Mouse (Mus musculus) brain, embryonic 14.5 days (tissue): ENCODE measurements at regions not wholly inside any gene's neighbourhood (a gene's known extent, or its start where the extent isn't known, plus 50 kb on each side); places are given as distances from the start of the nearest gene placed in this dataset.

Source experiments
- CTCF ChIP-seq: fragments of 200-500 bp; IDR thresholded peaks from 2 replicates; pipeline ENCODE4 v1.5.1; 2012; ENCODE audit warnings: inconsistent platforms, mild to moderate bottlenecking, moderate library complexity, borderline replicate concordance; ENCODE audit not compliant: insufficient read depth, insufficient read length; ENCODE audit errors: extremely low read depth
- POLR2A ChIP-seq: fragments of 200-500 bp; IDR thresholded peaks from 2 replicates; pipeline ENCODE4 v1.6.1; 2012; ENCODE audit warnings: mild to moderate bottlenecking, inconsistent platforms, borderline replicate concordance; ENCODE audit not compliant: poor library complexity, insufficient read depth, insufficient read length, severe bottlenecking; ENCODE audit errors: extremely low read depth

DNA sequence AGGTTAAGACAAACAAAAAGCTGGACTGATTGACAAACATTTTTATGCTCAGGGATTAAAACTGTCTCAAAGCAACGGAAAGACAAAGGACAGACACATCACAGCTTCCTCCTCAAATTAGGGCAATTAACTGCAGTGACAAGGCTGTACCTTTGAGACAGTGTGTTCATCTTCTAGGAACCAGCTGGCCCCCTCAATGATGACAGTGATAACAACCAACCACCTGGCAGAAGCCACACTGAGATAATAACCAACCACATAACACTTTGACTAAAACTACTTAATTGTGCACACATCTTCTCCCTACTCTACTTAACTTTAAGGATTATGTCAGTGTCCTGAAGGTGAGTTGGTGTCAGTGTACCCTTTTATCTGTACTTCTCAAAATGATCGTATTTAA, 248.4 kb downstream of the Kif20b start:
- no peak for TF ChIP-seq POLR2A
- no peak for TF ChIP-seq CTCF
